Mouse (Mus musculus): ENCODE measurements around the gene Pnrc2.

Pnrc2 gene

GRCm38 (mm10) chr4:135868996-135869395 is 4.7 kb downstream of the Pnrc2 start:
- no peak for DNase-seq

DNA sequence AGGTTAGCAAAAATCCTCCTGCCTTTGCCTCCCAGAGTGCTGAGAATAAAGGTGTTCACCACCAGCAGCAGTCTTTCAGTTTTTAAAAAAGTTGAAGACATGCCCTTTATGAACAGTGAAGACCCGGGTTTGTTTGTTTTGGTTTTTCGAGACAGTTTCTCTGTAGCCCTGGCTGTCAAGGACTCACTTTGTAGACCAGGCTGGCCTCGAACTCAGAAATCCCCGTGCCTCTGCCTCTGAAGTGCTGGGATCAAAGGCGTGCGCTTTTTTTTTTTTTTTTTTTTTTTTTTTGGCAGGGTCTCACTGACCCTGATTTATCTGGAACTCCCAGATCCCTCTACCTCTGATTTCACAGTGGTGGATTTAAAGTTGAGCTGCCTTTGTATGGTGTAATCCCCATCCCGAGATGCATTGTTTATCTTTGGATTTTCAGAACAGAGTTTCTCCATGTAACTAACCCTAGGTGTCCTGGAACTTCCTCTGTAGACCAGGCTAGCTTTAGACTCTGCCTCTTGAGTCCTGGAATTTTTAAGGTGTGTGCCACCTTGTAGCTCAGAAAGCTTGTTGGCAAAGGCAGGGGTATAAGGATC is 16.0 kb downstream of the Pnrc2 start:
- DNase-seq, result no peak

DNA sequence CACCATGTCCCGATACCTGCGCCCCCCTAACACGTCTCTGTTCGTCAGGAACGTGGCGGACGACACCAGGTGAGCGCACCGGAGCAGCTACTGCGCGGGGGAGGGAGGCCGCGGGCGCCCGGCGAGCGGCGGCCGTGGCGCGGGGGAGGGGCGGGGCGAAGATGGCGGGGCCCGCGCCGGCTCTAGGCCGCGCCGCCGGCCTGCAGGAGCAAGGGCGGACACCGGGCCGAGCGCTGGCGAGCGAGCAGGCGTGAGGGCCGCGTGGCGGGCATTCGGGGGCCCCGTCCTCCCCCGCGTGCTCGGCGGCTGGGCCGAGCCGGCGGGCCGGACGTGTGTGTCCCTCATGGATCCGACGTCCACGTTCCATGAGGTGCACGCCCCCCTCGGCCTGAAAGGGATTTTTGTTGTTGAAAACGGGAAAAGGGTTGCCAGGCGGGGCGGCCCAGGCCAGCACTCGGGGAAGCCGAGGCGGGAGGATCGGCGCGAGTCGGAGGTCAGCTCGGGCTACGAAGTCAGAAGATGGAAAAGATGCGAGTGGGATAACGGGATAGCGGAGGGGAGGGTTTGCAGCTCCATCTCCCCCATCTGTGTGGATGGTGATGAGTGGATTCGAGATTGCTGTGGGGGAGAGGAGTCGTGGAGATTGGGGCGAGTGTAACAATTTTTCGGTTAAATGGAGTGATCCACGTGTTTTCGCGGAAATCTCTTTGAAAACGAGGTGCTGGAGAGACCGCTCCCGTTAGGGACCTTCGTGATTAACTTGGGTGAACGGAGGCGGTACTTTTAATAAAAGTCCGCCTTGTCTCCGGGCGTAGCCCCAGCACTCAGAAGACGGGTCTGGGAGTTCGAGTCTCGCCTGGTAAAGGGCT is 17.2 kb downstream of the Pnrc2 start:
- peak; percentile 88 for DNase-seq

GRCm38 (mm10) chr4:135855536-135856222 is 18.0 kb downstream of the Pnrc2 start, which contains the start of gene Srsf10:
Srsf10 (plus strand) TSS chr4:135855747.
- peak; percentile 98 for DNase-seq

DNA sequence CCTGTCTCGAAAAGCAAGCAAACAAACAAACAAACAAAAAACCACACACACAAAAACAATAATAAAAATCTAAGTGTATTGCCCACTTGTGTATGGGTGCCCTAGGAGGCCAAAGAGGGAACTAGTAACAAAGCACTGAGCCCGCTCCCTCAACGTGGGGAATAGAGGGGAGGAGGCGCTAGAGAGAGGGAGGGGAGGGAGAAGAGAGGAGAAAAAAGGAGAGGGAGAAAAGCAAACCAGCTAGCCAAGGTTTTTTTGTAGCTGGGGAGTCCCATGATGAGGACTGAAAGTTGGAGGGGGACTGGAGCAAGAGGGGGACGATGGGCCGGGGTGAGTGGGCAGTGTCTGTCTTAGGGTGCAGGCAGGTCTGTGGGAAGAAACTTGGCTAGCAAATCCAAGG is 18.6 kb downstream of the Pnrc2 start:
- DNase-seq, result no peak

DNA sequence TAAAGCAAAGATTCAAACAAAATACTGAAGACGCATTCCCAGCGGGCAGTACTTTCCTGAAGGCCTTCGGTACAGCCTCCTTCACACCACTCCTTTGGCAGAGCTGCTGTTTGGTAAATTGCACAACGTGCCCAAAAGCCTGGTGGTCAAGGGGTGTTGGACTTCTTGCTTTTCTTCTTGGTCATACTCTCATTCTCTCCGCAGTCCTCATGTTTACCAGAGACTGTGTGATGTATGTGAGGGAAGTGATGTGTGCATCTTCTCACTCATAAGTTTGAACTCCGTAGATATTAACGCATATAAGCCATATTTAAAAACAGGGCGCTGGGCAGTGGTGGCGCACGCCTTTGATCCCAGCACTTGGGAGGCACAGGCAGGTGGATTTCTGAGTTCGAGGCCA is 19.0 kb downstream of the Pnrc2 start:
- no peak for DNase-seq

GRCm38 (mm10) chr4:135853987-135854546 is 19.6 kb downstream of the Pnrc2 start:
- DNase-seq, result no peak

DNA sequence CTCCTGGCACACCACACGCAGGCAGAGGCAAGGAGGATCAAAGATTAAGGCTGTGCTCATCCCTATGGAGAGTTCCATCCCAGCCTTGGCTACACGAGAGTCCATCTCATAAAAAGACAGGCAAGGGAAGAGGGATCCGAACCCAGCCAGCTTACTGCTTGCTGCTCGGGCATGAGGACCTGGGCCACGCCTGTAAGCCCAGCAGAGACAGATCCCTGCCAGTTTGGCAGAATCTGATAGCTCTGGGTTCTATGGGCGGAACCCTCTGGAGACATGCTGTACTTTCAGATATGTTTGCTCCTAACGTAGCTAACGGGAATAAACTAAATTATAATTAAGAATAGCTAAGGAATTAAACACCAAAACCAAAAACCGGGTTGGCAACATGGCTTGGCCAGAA is 21.7 kb downstream of the Pnrc2 start:
- DNase-seq, result no peak

DNA sequence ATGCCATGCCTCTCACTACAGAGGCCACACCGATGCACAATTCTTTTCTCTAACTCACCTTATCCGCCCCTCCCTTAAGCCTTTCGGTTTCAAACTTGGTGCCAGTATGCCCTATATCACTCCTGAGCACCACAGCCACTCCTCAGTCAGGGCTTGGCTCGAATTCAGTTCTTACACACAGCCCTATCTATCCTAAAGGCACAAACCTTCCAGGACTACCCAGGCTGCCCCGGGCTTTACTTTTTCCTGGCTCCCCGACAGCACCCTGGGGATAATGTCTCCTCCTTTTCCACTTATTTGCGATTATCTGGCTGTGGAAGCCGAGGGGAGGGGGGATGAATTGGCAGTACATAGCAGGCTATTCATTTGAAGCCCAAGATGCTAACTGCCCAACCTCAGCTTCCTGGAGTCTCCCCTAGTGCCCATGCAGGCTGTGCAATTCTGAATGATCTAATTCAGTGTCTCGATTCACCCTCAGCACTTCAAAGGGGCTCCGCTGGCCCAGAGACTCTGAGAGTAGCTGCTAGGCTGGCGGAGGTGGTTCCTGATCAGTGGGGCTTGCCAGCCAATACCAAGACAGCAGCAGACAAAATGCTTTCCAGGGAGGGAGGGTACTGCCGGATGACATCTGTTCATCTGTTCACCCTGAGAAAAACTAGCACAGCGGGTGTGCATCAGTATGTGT is 23.1 kb downstream of the Pnrc2 start:
- peak; percentile 21 for DNase-seq

DNA sequence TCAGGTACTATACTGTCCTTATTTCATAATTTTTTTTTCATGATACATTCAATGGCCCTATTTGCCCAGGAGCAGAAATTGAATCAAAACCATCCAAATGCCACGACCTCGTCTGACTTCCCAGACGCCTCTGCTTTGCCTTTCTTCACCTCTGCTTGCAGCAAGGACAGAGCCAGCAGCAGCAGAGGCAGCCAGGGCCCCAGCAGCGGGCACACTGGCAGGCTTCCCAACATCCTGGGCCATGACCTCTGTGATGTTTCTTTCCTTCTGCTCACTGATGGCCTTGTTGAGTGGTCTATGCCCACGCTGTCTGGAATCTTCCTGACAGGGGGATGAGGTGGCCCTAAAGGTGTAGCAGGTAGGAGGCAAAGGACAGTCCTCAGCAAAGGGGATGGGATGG is 26.1 kb downstream of the Pnrc2 start:
- DNase-seq, result no peak

GRCm38 (mm10) chr4:135844400-135844799 is 29.2 kb downstream of the Pnrc2 start:
- peak; percentile 48 for DNase-seq

GRCm38 (mm10) chr4:135839293-135840011 is 34.2 kb downstream of the Pnrc2 start:
- no peak for DNase-seq

GRCm38 (mm10) chr4:135838925-135839292 is 34.7 kb downstream of the Pnrc2 start:
- DNase-seq, result no peak

GRCm38 (mm10) chr4:135834124-135834717 is 39.4 kb downstream of the Pnrc2 start:
- no peak for DNase-seq

- no peak for DNase-seq
Measured at GRCm38 (mm10) chr4:135833301-135834123, 40.1 kb downstream of the Pnrc2 start.

DNA sequence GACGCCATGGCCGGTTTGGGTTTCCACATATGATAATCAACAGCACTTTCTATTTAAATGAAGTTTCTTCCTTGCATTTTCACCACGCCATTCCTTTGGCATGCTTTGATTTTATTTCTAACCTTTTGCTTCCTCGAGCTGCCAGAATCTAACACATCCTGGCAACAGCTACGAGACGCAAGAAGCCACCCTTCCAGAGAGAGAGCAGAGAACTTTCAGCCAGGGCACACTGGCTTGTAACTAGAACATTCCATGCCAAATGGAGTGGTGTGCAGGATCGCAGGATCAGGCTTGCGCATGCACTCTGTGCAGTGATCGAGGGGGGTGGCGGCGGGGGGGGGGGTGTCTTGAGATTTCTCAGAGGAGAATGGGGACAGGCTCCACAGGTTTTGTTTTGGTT is 41.6 kb downstream of the Pnrc2 start:
- DNase-seq, result peak; percentile 71

DNA sequence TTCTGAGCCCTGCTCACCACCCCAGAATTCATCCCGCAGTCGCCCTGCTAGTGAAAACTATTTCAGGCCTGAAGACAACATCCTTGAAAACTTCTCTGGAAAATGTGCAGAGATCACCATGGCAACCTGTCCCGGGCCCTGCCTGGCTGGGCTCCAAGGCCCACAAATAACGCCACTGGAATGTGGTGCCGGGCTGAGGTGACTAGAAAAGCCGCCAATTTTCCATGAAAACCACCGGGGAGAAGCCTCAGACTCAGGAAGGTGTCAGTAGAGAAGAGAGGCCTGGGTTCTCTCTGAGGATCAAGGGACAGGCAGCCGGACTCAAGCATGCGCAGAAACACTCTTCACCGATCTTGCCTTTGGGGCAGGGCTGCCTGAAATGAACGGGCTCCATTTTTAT is 45.2 kb downstream of the Pnrc2 start:
- DNase-seq, result peak; percentile 90

DNA sequence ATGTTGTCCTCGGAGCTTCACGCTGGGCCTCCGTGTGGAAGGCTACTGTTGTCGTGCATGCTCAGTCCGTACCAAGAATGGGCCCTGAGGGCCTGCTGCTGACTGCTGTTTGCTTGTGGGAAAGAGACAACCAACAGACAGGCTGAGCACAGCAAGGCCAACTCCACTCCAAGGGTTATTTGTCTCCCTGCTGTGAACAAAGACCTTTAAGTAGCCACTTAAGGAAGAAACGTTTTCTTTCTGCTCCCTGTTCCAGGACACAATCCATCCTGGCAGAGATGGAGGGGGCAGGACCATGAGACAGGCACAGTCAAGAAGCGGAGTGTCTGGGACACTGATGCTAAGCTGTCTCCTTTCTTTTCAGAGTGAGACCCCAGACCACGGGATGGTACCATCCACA is 49.4 kb downstream of the Pnrc2 start:
- no peak for DNase-seq

- DNase-seq, result peak; percentile 66
Measured at GRCm38 (mm10) chr4:135823298-135823697, 50.4 kb downstream of the Pnrc2 start.

DNA sequence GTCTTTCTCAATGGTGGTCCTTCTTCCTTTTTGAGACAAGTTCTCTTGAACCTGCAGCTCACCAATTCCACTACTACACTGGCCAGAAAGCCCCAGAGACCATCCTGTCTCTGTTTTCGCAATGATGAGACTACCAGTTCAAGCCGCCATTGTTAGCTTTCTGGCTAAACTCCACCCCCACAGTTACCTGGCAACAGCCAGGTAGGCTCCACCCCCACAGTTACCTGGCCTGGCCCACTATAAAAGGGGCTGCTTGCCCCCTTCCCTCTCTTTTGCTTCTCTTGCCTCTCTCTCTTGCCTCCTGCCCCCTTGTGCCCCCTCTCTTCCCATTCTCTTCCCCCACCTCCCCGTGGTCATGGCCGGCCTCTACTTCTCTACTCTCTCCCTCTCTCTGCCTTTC is 51.9 kb downstream of the Pnrc2 start:
- no peak for DNase-seq

All from lung, postnatal 10 days (tissue).